Mouse (Mus musculus) telencephalon, adult 2 months (tissue): ENCODE data around the gene Calcoco2.

Experiments
- DNase-seq: peaks from one replicate; pipeline ENCODE4 v3.0.0-alpha.2; 2011; ENCODE audit warnings: low read depth, low spot score

Calcoco2 gene

GRCm38 (mm10) chr11:96080736-96081135 lies 31.0 kb downstream of the Calcoco2 start:
- no peak for DNase-seq

- no peak for DNase-seq
Observed at GRCm38 (mm10) chr11:96076221-96077105, 35.3 kb downstream of the Calcoco2 start.

- peak; percentile 100 for DNase-seq
Observed at GRCm38 (mm10) chr11:96075509-96076220, 36.1 kb downstream of the Calcoco2 start, which contains the start of gene Atp5g1. Gene Atp5g1, minus strand, starts transcription at chr11:96075670.

- DNase-seq, result no peak
Observed at GRCm38 (mm10) chr11:96075177-96075508, 36.6 kb downstream of the Calcoco2 start.

- no peak for DNase-seq
Observed at GRCm38 (mm10) chr11:96074351-96075176, 37.2 kb downstream of the Calcoco2 start.

GRCm38 (mm10) chr11:96073295-96073993 lies 38.3 kb downstream of the Calcoco2 start:
- DNase-seq, result no peak

- no peak for DNase-seq
Observed at GRCm38 (mm10) chr11:96071013-96071412, 40.8 kb downstream of the Calcoco2 start.

GRCm38 (mm10) chr11:96070353-96070752 lies 41.4 kb downstream of the Calcoco2 start:
- no peak for DNase-seq

GRCm38 (mm10) chr11:96068231-96068630 lies 43.5 kb downstream of the Calcoco2 start:
- no peak for DNase-seq

GRCm38 (mm10) chr11:96065215-96065911 lies 46.4 kb downstream of the Calcoco2 start, which contains the start of gene Ube2z:
Gene Ube2z, minus strand, starts transcription at chr11:96065388.
- peak; percentile 91 for DNase-seq

GRCm38 (mm10) chr11:96064521-96065214 lies 47.1 kb downstream of the Calcoco2 start:
- no peak for DNase-seq

- DNase-seq, result no peak
Observed at GRCm38 (mm10) chr11:96058309-96058708, 53.5 kb downstream of the Calcoco2 start.

- DNase-seq, result no peak
Observed at GRCm38 (mm10) chr11:96050854-96051253, 60.9 kb downstream of the Calcoco2 start.

- DNase-seq, result no peak
Observed at GRCm38 (mm10) chr11:96049939-96050338, 61.8 kb downstream of the Calcoco2 start.
